8 mouse cellular contexts compared by ENCODE assay signal in genomic region chr9:50738914-50739870, GRCm38 (mm10). TPM values are rescaled to one million over a fixed set of nuclear protein-coding genes. Genes with fewer than 3 reads are reported as not detected.
A peak's percentile ranks its signal among the peaks of the same experiment; 100 is the strongest.
DNase-seq lines count a peak whose midpoint lies in the region; ATAC-seq lines count a peak whose summit lies in the region.

Gene Dixdc1, minus strand, starts transcription at chr9:50739517.

- H3K4me2 ChIP-seq in heart, embryonic 14.5 days (ENCODE audit: low read length), result peak within 1 kb of the TSS; percentile 70
- H3K4me2 ChIP-seq in liver, embryonic 12.5 days, result peak within 1 kb of the TSS; percentile 68
- peak within 1 kb of the TSS; percentile 58 for H3K4me2 ChIP-seq in stomach, embryonic 15.5 days

- 11% methylated on average over 36 of the region's 36 CpGs for WGBS in heart, embryonic 14.5 days
- 12% methylated on average over 36 of the region's 36 CpGs for WGBS in liver, embryonic 12.5 days (ENCODE audit: insufficient replicate concordance)
- 11% methylated on average over 36 of the region's 36 CpGs for WGBS in stomach, embryonic 15.5 days

- ATAC-seq in heart, embryonic 14.5 days (ENCODE audit: insufficient number of reproducible peaks, insufficient read depth, low FRiP score, low read depth), result peak; percentile 97
- peak; percentile 98 for ATAC-seq in liver, embryonic 12.5 days
- ATAC-seq in stomach, embryonic 15.5 days (ENCODE audit: insufficient read depth, low FRiP score, low read depth), result peak; percentile 97

- H3K36me3 ChIP-seq in heart, embryonic 14.5 days (ENCODE audit: control insufficient read depth, insufficient read depth, low read length), result no peaks in the 10 kb centered on the region
- H3K36me3 ChIP-seq in liver, embryonic 12.5 days, result no peaks in the 10 kb centered on the region
- no peaks in the 10 kb centered on the region for H3K36me3 ChIP-seq in stomach, embryonic 15.5 days

- H3K27ac ChIP-seq in heart, embryonic 14.5 days (replicated peaks in 1 of 2; ENCODE audit: control insufficient read depth in 1 of 2, insufficient read depth in 1 of 2, low read depth in 2 of 2, low read length in 2 of 2), result peak within 1 kb of the TSS; percentile 45 to 67; a peak in 3 of 4 replicates
- no peak within 1 kb of the TSS for H3K27ac ChIP-seq in liver, embryonic 12.5 days
- H3K27ac ChIP-seq in stomach, embryonic 15.5 days, result no peak within 1 kb of the TSS

- H3K9me3 ChIP-seq in heart, embryonic 14.5 days (ENCODE audit: control insufficient read depth, low read length), result no peaks in the 10 kb centered on the region
- no peaks in the 10 kb centered on the region for H3K9me3 ChIP-seq in liver, embryonic 12.5 days (replicated peaks)
- no peaks in the 10 kb centered on the region for H3K9me3 ChIP-seq in stomach, embryonic 15.5 days

- H3K27me3 ChIP-seq in heart, embryonic 14.5 days (ENCODE audit: control insufficient read depth, insufficient read depth, low read length), result no peaks in the 10 kb centered on the region
- 0 out of 2 replicates have a peak, but pooled peaks cover 6% of the 10 kb centered on the region for H3K27me3 ChIP-seq in liver, embryonic 12.5 days (replicated peaks)
- no peaks in the 10 kb centered on the region for H3K27me3 ChIP-seq in stomach, embryonic 15.5 days (replicated peaks)

- H3K4me1 ChIP-seq in heart, embryonic 14.5 days (ENCODE audit: control insufficient read depth in 2 of 2, insufficient read depth in 2 of 2, low read length in 2 of 2), result peaks cover 0 to 17% of the 10 kb centered on the region in 2 experiments; a peak in 2 of 4 replicates
- H3K4me1 ChIP-seq in liver, embryonic 12.5 days, result peaks cover 7% of the 10 kb centered on the region
- H3K4me1 ChIP-seq in stomach, embryonic 15.5 days, result no peaks in the 10 kb centered on the region

- peak; percentile 91 for DNase-seq in CD4-positive, CD25-positive, alpha-beta regulatory T cell, adult 2 months (ENCODE audit: low read depth, low spot score)
- peak; percentile 46 for DNase-seq in c-Kit-negative CD71-positive TER-119-positive erythroid progenitor cells, embryonic 14.5 days (ENCODE audit: low read depth, low spot score)
- DNase-seq in fat pad, adult 2 months (ENCODE audit: extremely low read depth, low read depth, low spot score), result peak; percentile 40
- DNase-seq in kidney, postnatal 14 days, result peak; percentile 96
- peak; percentile 88 for DNase-seq in neural tube, embryonic 10.5 days (ENCODE audit: extremely low spot score, low spot score)

- H3K9ac ChIP-seq in heart, embryonic 14.5 days (ENCODE audit: low read length), result no peak within 1 kb of the TSS; the same call in 1 of the 2 replicates
- peak within 1 kb of the TSS; percentile 33; the same call in 1 of the 2 replicates for H3K9ac ChIP-seq in liver, embryonic 12.5 days
- H3K9ac ChIP-seq in stomach, embryonic 15.5 days, result no peak within 1 kb of the TSS

- H3K4me3 ChIP-seq in heart, embryonic 14.5 days (ENCODE audit: control insufficient read depth in 1 of 2, insufficient read depth in 1 of 2, low read depth in 1 of 2, low read length in 2 of 2), result peak within 1 kb of the TSS; percentile 35 to 36
- H3K4me3 ChIP-seq in liver, embryonic 12.5 days, result peak within 1 kb of the TSS; percentile 42
- H3K4me3 ChIP-seq in stomach, embryonic 15.5 days (replicated peaks), result peak within 1 kb of the TSS; percentile 36

RNA-seq across cellular contexts. Expression of gene Dixdc1, which starts in this region (rescaled TPM):
- polyA plus RNA-seq in heart, embryonic 14.5 days (2014; fragmentation: Nextera tagmentation; extraction: Ambion mirVana), result 11.9 and 12.5 TPM in 2 replicates
- polyA plus RNA-seq in liver, embryonic 12.5 days (2016; fragmentation: Nextera tagmentation; extraction: Ambion mirVana), result 1.1 and 1.2 TPM in 2 replicates
- polyA plus RNA-seq in stomach, embryonic 15.5 days (2015; fragmentation: Nextera tagmentation; extraction: Ambion mirVana), result 8.0 and 10.9 TPM in 2 replicates

Comparison
In these comparisons a context has a peak if more than half of its experiments do, and no peak if none do; other contexts are left out.
1. DNase-seq: peak in every context shown above with its lines; median percentile 96 in kidney, postnatal 14 days; 91 in CD4-positive, CD25-positive, alpha-beta regulatory T cell, adult 2 months; 88 in neural tube, embryonic 10.5 days; 46 in c-Kit-negative CD71-positive TER-119-positive erythroid progenitor cells, embryonic 14.5 days; 40 in fat pad, adult 2 months.
2. H3K27ac ChIP-seq: peak in heart, embryonic 14.5 days (2 of 2); none in liver, embryonic 12.5 days (single experiment) and stomach, embryonic 15.5 days (single experiment).
3. Peak in every context shown above with its lines, with median percentiles within 50 percentile points of each other: ATAC-seq, H3K4me2 ChIP-seq and H3K4me3 ChIP-seq.